Mouse (Mus musculus): ENCODE measurements around the gene Mtfr1l. TPM values are rescaled to one million over a fixed set of nuclear protein-coding genes. Genes with fewer than 3 reads are reported as not detected.

The Mtfr1l gene
- polyA plus RNA-seq, 2 experiments from 2014 or later: 86.0 to 87.7 TPM

GRCm38 (mm10) chr4:134485151-134485900 lies 49.9 kb downstream of the Mtfr1l start:
- no peak for ATAC-seq

- ATAC-seq: no peak
These were observed 51.0 kb downstream of the Mtfr1l start for GRCm38 (mm10) chr4:134484231-134484630.

GRCm38 (mm10) chr4:134483696-134484095 lies 51.5 kb downstream of the Mtfr1l start:
- no peak for ATAC-seq

- no peak for ATAC-seq
These were observed 52.0 kb downstream of the Mtfr1l start for GRCm38 (mm10) chr4:134483078-134483688.

GRCm38 (mm10) chr4:134482442-134482841 lies 52.7 kb downstream of the Mtfr1l start:
- ATAC-seq: no peak

- no peak for ATAC-seq
These were observed 53.9 kb downstream of the Mtfr1l start for GRCm38 (mm10) chr4:134481270-134481669.

GRCm38 (mm10) chr4:134480864-134481263 lies 54.3 kb downstream of the Mtfr1l start:
- no peak for ATAC-seq

- no peak for ATAC-seq
These were observed 55.3 kb downstream of the Mtfr1l start for GRCm38 (mm10) chr4:134479839-134480238.

- peak; percentile 96 for ATAC-seq
These were observed 57.2 kb downstream of the Mtfr1l start for GRCm38 (mm10) chr4:134478031-134478430.

GRCm38 (mm10) chr4:134476899-134477298 lies 58.3 kb downstream of the Mtfr1l start:
- ATAC-seq: no peak

Other genes starting within 250 kb of the Mtfr1l start
- gene Pdik1l, start 247.5 kb downstream of the Mtfr1l start, polyA plus RNA-seq (2017; shearing (Covaris generic)): 10 to 100 TPM; 17.2 to 19.1 TPM
- not detected for gene Trim63, start 220.3 kb downstream of the Mtfr1l start, polyA plus RNA-seq (2017; shearing (Covaris generic))
- under 1 TPM; 0.24 to 0.85 TPM for gene Slc30a2, start 192.2 kb downstream of the Mtfr1l start, polyA plus RNA-seq (2017; shearing (Covaris generic))
- 1 to 10 TPM in 1 of 2 experiments, under 1 TPM in 1; 0.16 to 1.4 TPM for gene Extl1, start 151.5 kb downstream of the Mtfr1l start, polyA plus RNA-seq (2017; shearing (Covaris generic))
- gene Pafah2, start 139.1 kb downstream of the Mtfr1l start, polyA plus RNA-seq (2017; shearing (Covaris generic)): under 1 TPM; 0.70 to 0.90 TPM
- gene Stmn1, start 67.1 kb downstream of the Mtfr1l start, polyA plus RNA-seq (2017; shearing (Covaris generic)): 100 to 1,000 TPM; 262 to 341 TPM
- gene Paqr7, start 38.7 kb downstream of the Mtfr1l start, polyA plus RNA-seq (2017; shearing (Covaris generic)): 10 to 100 TPM; 23.9 to 27.1 TPM
- 1 to 10 TPM in 1 of 2 experiments, under 1 TPM in 1; 0.70 to 3.2 TPM for gene Aunip, start 24.4 kb downstream of the Mtfr1l start, polyA plus RNA-seq (2017; shearing (Covaris generic))
- gene Selenon, start 16.8 kb upstream of the Mtfr1l start, polyA plus RNA-seq (2017; shearing (Covaris generic)): under 1 TPM in 1 of 2 experiments, not detected in 1; 0.48 TPM
- 1 to 10 TPM; 1.0 to 1.9 TPM for gene Man1c1, start 168.9 kb upstream of the Mtfr1l start, polyA plus RNA-seq (2017; shearing (Covaris generic))
- 10 to 100 TPM; 21.3 to 25.2 TPM for gene Ldlrap1, start 232.6 kb upstream of the Mtfr1l start, polyA plus RNA-seq (2017; shearing (Covaris generic))